Mouse (Mus musculus) kidney, postnatal 0 days (tissue): ENCODE measurements at regions not wholly inside any gene's neighbourhood (a gene's known extent, or its start where the extent isn't known, plus 50 kb on each side); places are given as distances from the start of the nearest gene placed in this dataset.
A peak's percentile ranks its signal among the peaks of the same experiment; 100 is the strongest.

Experiments
- ATAC-seq: fragments of 200-750 bp; cut with Nextera tagmentation; replicated peaks from 2 replicates; pipeline ENCODE4 v1.8.0; 2017; ENCODE audit warnings: low read depth, moderate number of reproducible peaks, moderate TSS enrichment, moderate library complexity; ENCODE audit not compliant: low FRiP score
- DNase-seq: peaks from one replicate; pipeline ENCODE4 v3.0.0-alpha.2; 2016; ENCODE audit warnings: low spot score
- H3K27ac ChIP-seq: fragments of 300-500 bp; sonication (generic); 2 replicates; pipeline ENCODE4 v1.5.1; 2014; ENCODE audit warnings: mild to moderate bottlenecking
- H3K27me3 ChIP-seq: fragments of 300-500 bp; sonication (generic); 2 replicates; pipeline ENCODE4 v1.6.1; 2014; ENCODE audit warnings: low read length, mixed read lengths; ENCODE audit not compliant: insufficient read depth
- H3K36me3 ChIP-seq: fragments of 300-500 bp; sonication (generic); 2 replicates; pipeline ENCODE4 v1.6.1; 2014; ENCODE audit warnings: low read length, mixed read lengths; ENCODE audit not compliant: insufficient read depth
- H3K4me1 ChIP-seq: fragments of 300-500 bp; sonication (generic); replicated peaks from 2 replicates; pipeline ENCODE4 v1.6.1; 2014; ENCODE audit warnings: antibody characterized with exemption, low read length, mixed read lengths; ENCODE audit not compliant: insufficient read depth
- H3K4me2 ChIP-seq: fragments of 300-500 bp; sonication (generic); 2 replicates; pipeline ENCODE4 v1.6.1; 2014; ENCODE audit warnings: mild to moderate bottlenecking, low read length, moderate library complexity, mixed read lengths
- H3K4me3 ChIP-seq: fragments of 300-500 bp; sonication (generic); replicated peaks from 2 replicates; pipeline ENCODE4 v1.5.1; 2014; ENCODE audit warnings: low read depth, low read length
- H3K9ac ChIP-seq: fragments of 300-500 bp; sonication (generic); 2 replicates; pipeline ENCODE4 v1.6.1; 2014; ENCODE audit warnings: low read depth, low read length
- H3K9me3 ChIP-seq: fragments of 300-500 bp; sonication (generic); replicated peaks from 2 replicates; pipeline ENCODE4 v1.6.1; 2016; ENCODE audit warnings: low read length, inconsistent platforms, mixed read lengths
- CTCF ChIP-seq: IDR thresholded peaks from 2 replicates; pipeline ENCODE4 v1.5.1; 2016; ENCODE audit warnings: antibody characterized with exemption, low read depth, mild to moderate bottlenecking, moderate library complexity
- WGBS: fragments of 180-500 bp; shearing (Covaris S2); extraction: QIAGEN DNeasy Blood & Tissue Kit; methylation state at CpG from one replicate; pipeline ENCODE4 v1.1.7; 2014; 5-methylcytosine and 5-hydroxymethylcytosine counted together

- 59% methylated on average over 2 of the region's 2 CpGs for WGBS
- no peak for TF ChIP-seq CTCF
- H3K9me3 ChIP-seq = no peaks in the 10 kb centered on the region
- no peak for ATAC-seq
- H3K4me2 ChIP-seq = no peak overlapping the region
- H3K27ac ChIP-seq = no peak overlapping the region
- peak; percentile 26 for DNase-seq
- H3K4me1 ChIP-seq = no peaks in the 10 kb centered on the region
- H3K4me3 ChIP-seq = no peak overlapping the region
- H3K27me3 ChIP-seq = no peaks in the 10 kb centered on the region; the same call in 1 of the 2 replicates
- no peaks in the 10 kb centered on the region for H3K36me3 ChIP-seq
- no peak overlapping the region for H3K9ac ChIP-seq
Observed at GRCm38 (mm10) chr13:57186168-57186567, 290.4 kb upstream of the Trpc7 start.

GRCm38 (mm10) chr13:57170180-57170579 lies 274.4 kb upstream of the Trpc7 start:
- H3K4me2 ChIP-seq = no peak overlapping the region
- H3K4me3 ChIP-seq = no peak overlapping the region
- no peaks in the 10 kb centered on the region for H3K36me3 ChIP-seq
- no peaks in the 10 kb centered on the region for H3K27me3 ChIP-seq
- no peaks in the 10 kb centered on the region for H3K4me1 ChIP-seq
- H3K27ac ChIP-seq = no peak overlapping the region
- WGBS = 67% methylated on average over 3 of the region's 3 CpGs
- no peak overlapping the region for H3K9ac ChIP-seq
- no peak for DNase-seq
- no peak for ATAC-seq
- H3K9me3 ChIP-seq = no peaks in the 10 kb centered on the region
- no peak for TF ChIP-seq CTCF

GRCm38 (mm10) chr13:57169621-57170020 lies 273.8 kb upstream of the Trpc7 start:
- Histone ChIP-seq H3K27ac (no peak overlapping the region), H3K9ac (no peak overlapping the region), H3K4me2 (no peak overlapping the region), H3K27me3 (no peaks in the 10 kb centered on the region), H3K9me3 (no peaks in the 10 kb centered on the region), H3K36me3 (no peaks in the 10 kb centered on the region), H3K4me3 (no peak overlapping the region), H3K4me1 (no peaks in the 10 kb centered on the region)
- ATAC-seq = no peak
- TF ChIP-seq CTCF = no peak
- no peak for DNase-seq
- 91% methylated on average over 2 of the region's 2 CpGs for WGBS

- Histone ChIP-seq H3K4me1 (no peaks in the 10 kb centered on the region), H3K4me3 (no peak overlapping the region), H3K27ac (no peak overlapping the region), H3K9ac (no peak overlapping the region), H3K27me3 (no peaks in the 10 kb centered on the region), H3K4me2 (no peak overlapping the region), H3K36me3 (no peaks in the 10 kb centered on the region), H3K9me3 (no peaks in the 10 kb centered on the region)
- ATAC-seq (no peak), DNase-seq (no peak)
- TF ChIP-seq CTCF = no peak
- WGBS = 95% methylated on average over 2 of the region's 2 CpGs
Observed at GRCm38 (mm10) chr13:57165367-57165766, 269.6 kb upstream of the Trpc7 start.

- Histone ChIP-seq H3K4me1 (no peaks in the 10 kb centered on the region), H3K27me3 (no peaks in the 10 kb centered on the region), H3K36me3 (no peaks in the 10 kb centered on the region), H3K27ac (no peak overlapping the region), H3K4me2 (no peak overlapping the region), H3K4me3 (no peak overlapping the region), H3K9ac (no peak overlapping the region), H3K9me3 (no peaks in the 10 kb centered on the region)
- TF ChIP-seq CTCF = no peak
- ATAC-seq = no peak
- WGBS = 41% methylated on average over 5 of the region's 5 CpGs
- DNase-seq = no peak
Observed at GRCm38 (mm10) chr13:57152787-57153186, 257.0 kb upstream of the Trpc7 start.

GRCm38 (mm10) chr13:57147623-57148022 lies 251.8 kb upstream of the Trpc7 start:
- 68% methylated on average over 2 of the region's 2 CpGs for WGBS
- Histone ChIP-seq H3K4me2 (no peak overlapping the region), H3K27me3 (no peaks in the 10 kb centered on the region), H3K4me3 (no peak overlapping the region), H3K9me3 (no peaks in the 10 kb centered on the region), H3K36me3 (no peaks in the 10 kb centered on the region), H3K4me1 (no peaks in the 10 kb centered on the region), H3K9ac (no peak overlapping the region), H3K27ac (no peak overlapping the region)
- no peak for TF ChIP-seq CTCF
- no peak for DNase-seq
- ATAC-seq = no peak

GRCm38 (mm10) chr13:57146708-57147107 lies 250.9 kb upstream of the Trpc7 start:
- no peak overlapping the region for H3K9ac ChIP-seq
- no peak for DNase-seq
- TF ChIP-seq CTCF = no peak

More at GRCm38 (mm10) chr13:57146708-57147107, 250.9 kb upstream of the Trpc7 start:
- Histone ChIP-seq H3K27ac (no peak overlapping the region), H3K4me3 (no peak overlapping the region), H3K4me2 (no peak overlapping the region), H3K4me1 (no peaks in the 10 kb centered on the region), H3K36me3 (no peaks in the 10 kb centered on the region), H3K9me3 (no peaks in the 10 kb centered on the region), H3K27me3 (no peaks in the 10 kb centered on the region)
- ATAC-seq = no peak
- 54% methylated on average over 4 of the region's 4 CpGs for WGBS
